Mouse (Mus musculus) brain, embryonic 14.5 days (tissue): Measurements from ENCODE around the gene Tmem63c.

Experiments
- CTCF ChIP-seq: fragments of 200-500 bp; IDR thresholded peaks from 2 replicates; pipeline ENCODE4 v1.5.1; 2012; ENCODE audit warnings: inconsistent platforms, mild to moderate bottlenecking, moderate library complexity, borderline replicate concordance; ENCODE audit not compliant: insufficient read depth, insufficient read length; ENCODE audit errors: extremely low read depth
- POLR2A ChIP-seq: fragments of 200-500 bp; IDR thresholded peaks from 2 replicates; pipeline ENCODE4 v1.6.1; 2012; ENCODE audit warnings: mild to moderate bottlenecking, inconsistent platforms, borderline replicate concordance; ENCODE audit not compliant: poor library complexity, insufficient read depth, insufficient read length, severe bottlenecking; ENCODE audit errors: extremely low read depth

DNA sequence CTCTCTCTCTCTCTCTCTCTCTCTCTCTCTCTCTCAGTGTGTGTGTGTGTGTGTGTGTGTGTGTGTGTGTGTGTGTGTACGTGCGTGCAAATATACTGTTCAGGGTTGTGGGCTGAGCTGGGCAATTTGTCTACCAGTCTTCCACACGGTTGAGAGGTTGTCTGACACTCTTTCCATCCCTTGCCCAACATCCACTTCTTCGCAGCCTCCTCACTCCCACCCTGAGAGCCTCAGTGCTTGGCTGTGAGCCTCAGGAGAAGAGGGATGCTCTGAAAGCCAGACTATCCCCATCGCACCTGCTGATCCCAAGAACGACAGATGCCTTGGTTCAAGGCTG, 20.3 kb upstream of the Tmem63c start:
- TF ChIP-seq CTCF = no peak
- TF ChIP-seq POLR2A = no peak
